In genomic region chr7:73141167-73141566, GRCm38 (mm10) we compare ENCODE assay signal across 10 mouse cellular contexts.
A peak's percentile ranks its signal among the peaks of the same experiment; 100 is the strongest.
DNase-seq lines count a peak whose midpoint lies in the region; ATAC-seq and TF ChIP-seq lines count a peak whose summit lies in the region.
"Had no signal": no experiment of that assay in that cellular context is flagged by ENCODE, and none has a peak within 500 bp of the region (broad histone marks: within the 10 kb centered on the region; RNA-seq: fewer than 3 reads in every experiment).

No protein-coding gene starts in this region.

- H3K9me3 ChIP-seq in kidney, embryonic 14.5 days (ENCODE audit: control insufficient read depth, low read length): no peaks in the 10 kb centered on the region
- no peaks in the 10 kb centered on the region for H3K9me3 ChIP-seq in embryonic facial prominence, embryonic 11.5 days (replicated peaks; ENCODE audit: control insufficient read depth, low read length)
- H3K9me3 ChIP-seq in hindbrain, embryonic 14.5 days (ENCODE audit: control insufficient read depth, low read length): no peaks in the 10 kb centered on the region
- H3K9me3 ChIP-seq in neural tube, embryonic 11.5 days (ENCODE audit: control insufficient read depth, low read length): no peaks in the 10 kb centered on the region
- H3K9me3 ChIP-seq in lung, postnatal 0 days (ENCODE audit: low read length): no peaks in the 10 kb centered on the region
- H3K9me3 ChIP-seq: liver, embryonic 12.5 days had no signal

- no peaks in the 10 kb centered on the region for H3K27me3 ChIP-seq in kidney, embryonic 14.5 days (ENCODE audit: control insufficient read depth, insufficient read depth, low read length)
- H3K27me3 ChIP-seq in embryonic facial prominence, embryonic 11.5 days (ENCODE audit: control insufficient read depth, insufficient read depth, low read length): no peaks in the 10 kb centered on the region
- H3K27me3 ChIP-seq in hindbrain, embryonic 14.5 days (ENCODE audit: control insufficient read depth, insufficient read depth, low read length): no peaks in the 10 kb centered on the region; the same call in 1 of the 2 replicates
- no peaks in the 10 kb centered on the region for H3K27me3 ChIP-seq in neural tube, embryonic 11.5 days (ENCODE audit: control insufficient read depth, insufficient read depth, low read length)
- H3K27me3 ChIP-seq in lung, postnatal 0 days (replicated peaks; ENCODE audit: insufficient read depth, low read length): no peaks in the 10 kb centered on the region

- TF ChIP-seq CTCF in lung, postnatal 0 days (IDR thresholded peaks at IDR 0.05): no peak

- no peak for ATAC-seq in kidney, embryonic 14.5 days (ENCODE audit: low FRiP score, low TSS enrichment)
- peak; percentile 61; the same call in 1 of the 2 replicates for ATAC-seq in embryonic facial prominence, embryonic 11.5 days (replicated peaks; ENCODE audit: insufficient number of reproducible peaks, low FRiP score, low TSS enrichment, low read depth)
- peak; percentile 57; the same call in 1 of the 2 replicates for ATAC-seq in hindbrain, embryonic 14.5 days (ENCODE audit: low FRiP score)
- peak; percentile 84 for ATAC-seq in neural tube, embryonic 11.5 days (ENCODE audit: insufficient read depth, low FRiP score, low TSS enrichment)
- ATAC-seq in megakaryocyte, adult 5-6 weeks (ENCODE audit: poor library complexity, severe bottlenecking): no peak
- ATAC-seq in lung, postnatal 0 days: no peak
- ATAC-seq: liver, embryonic 12.5 days had no signal

- H3K4me3 ChIP-seq in kidney, embryonic 14.5 days (ENCODE audit: low read length): no peak overlapping the region
- H3K4me3 ChIP-seq in embryonic facial prominence, embryonic 11.5 days (ENCODE audit: low read depth, low read length): no peak overlapping the region
- H3K4me3 ChIP-seq in hindbrain, embryonic 14.5 days (replicated peaks; ENCODE audit: low read length): no peak overlapping the region
- H3K4me3 ChIP-seq in neural tube, embryonic 11.5 days (ENCODE audit: low read depth, low read length): no peak overlapping the region
- H3K4me3 ChIP-seq in lung, postnatal 0 days (ENCODE audit: low read depth, low read length): no peak overlapping the region
- H3K4me3 ChIP-seq: liver, embryonic 12.5 days had no signal

- DNase-seq in kidney, postnatal 4 days: peak; percentile 27 to 46
- DNase-seq in embryonic facial prominence, embryonic 11.5 days (ENCODE audit: low spot score): peak; percentile 74
- DNase-seq in hindbrain, embryonic 14.5 days (ENCODE audit: low spot score): no peak
- peak; percentile 65 for DNase-seq in neural tube, embryonic 11.5 days (ENCODE audit: low spot score)
- DNase-seq in thymus, adult 18-20 months: no peak
- DNase-seq in lung, postnatal 0 days (ENCODE audit: low spot score): no peak
- DNase-seq: cerebellum, postnatal 36 days had no signal

- WGBS in kidney, embryonic 14.5 days: 3% methylated on average over 5 of the region's 5 CpGs
- under 1% methylated on average over 5 of the region's 5 CpGs for WGBS in embryonic facial prominence, embryonic 11.5 days
- WGBS in hindbrain, embryonic 14.5 days: 3% methylated on average over 5 of the region's 5 CpGs
- under 1% methylated on average over 5 of the region's 5 CpGs for WGBS in neural tube, embryonic 11.5 days
- 14% methylated on average over 5 of the region's 5 CpGs for WGBS in lung, postnatal 0 days

- TF ChIP-seq EP300 in lung, postnatal 0 days (IDR thresholded peaks at IDR 0.05): no peak

- no peak overlapping the region for H3K4me2 ChIP-seq in kidney, embryonic 14.5 days (replicated peaks; ENCODE audit: low read depth, low read length)
- no peak overlapping the region for H3K4me2 ChIP-seq in embryonic facial prominence, embryonic 11.5 days (ENCODE audit: low read depth, low read length)
- no peak overlapping the region for H3K4me2 ChIP-seq in hindbrain, embryonic 14.5 days (replicated peaks)
- H3K4me2 ChIP-seq in neural tube, embryonic 11.5 days (ENCODE audit: low read depth): no peak overlapping the region
- H3K4me2 ChIP-seq in lung, postnatal 0 days (replicated peaks; ENCODE audit: low read depth, low read length): no peak overlapping the region
- H3K4me2 ChIP-seq: liver, embryonic 12.5 days had no signal

- no peaks in the 10 kb centered on the region for H3K36me3 ChIP-seq in kidney, embryonic 14.5 days (ENCODE audit: control insufficient read depth, insufficient read depth, low read length)
- H3K36me3 ChIP-seq in embryonic facial prominence, embryonic 11.5 days (replicated peaks; ENCODE audit: control insufficient read depth, insufficient read depth, low read depth, low read length): no peaks in the 10 kb centered on the region
- H3K36me3 ChIP-seq in hindbrain, embryonic 14.5 days (replicated peaks; ENCODE audit: control insufficient read depth, insufficient read depth): no peaks in the 10 kb centered on the region
- H3K36me3 ChIP-seq in neural tube, embryonic 11.5 days (ENCODE audit: control insufficient read depth, insufficient read depth, low read length): no peaks in the 10 kb centered on the region
- no peaks in the 10 kb centered on the region for H3K36me3 ChIP-seq in lung, postnatal 0 days (ENCODE audit: insufficient read depth, low read length)
- H3K36me3 ChIP-seq: liver, embryonic 12.5 days had no signal

- H3K4me1 ChIP-seq in kidney, embryonic 14.5 days (ENCODE audit: control insufficient read depth, insufficient read depth, low read length): peaks cover 17% of the 10 kb centered on the region
- no peaks in the 10 kb centered on the region for H3K4me1 ChIP-seq in embryonic facial prominence, embryonic 11.5 days (ENCODE audit: control insufficient read depth, insufficient read depth, low read length)
- peaks cover 21% of the 10 kb centered on the region for H3K4me1 ChIP-seq in hindbrain, embryonic 14.5 days (replicated peaks; ENCODE audit: control insufficient read depth, insufficient read depth, low read length)
- peaks cover 30% of the 10 kb centered on the region for H3K4me1 ChIP-seq in neural tube, embryonic 11.5 days (ENCODE audit: control insufficient read depth, insufficient read depth, low read length)
- no peaks in the 10 kb centered on the region for H3K4me1 ChIP-seq in lung, postnatal 0 days (ENCODE audit: insufficient read depth, low read depth, low read length)
- H3K4me1 ChIP-seq: liver, embryonic 12.5 days had no signal

- H3K27ac ChIP-seq in kidney, embryonic 14.5 days (ENCODE audit: low read depth, low read length): no peak overlapping the region
- H3K27ac ChIP-seq in embryonic facial prominence, embryonic 11.5 days (replicated peaks; ENCODE audit: low read depth, low read length): no peak overlapping the region
- H3K27ac ChIP-seq in hindbrain, embryonic 14.5 days: no peak overlapping the region
- no peak overlapping the region; the same call in 1 of the 2 replicates for H3K27ac ChIP-seq in neural tube, embryonic 11.5 days (ENCODE audit: low read depth, low read length)
- H3K27ac ChIP-seq in lung, postnatal 0 days (ENCODE audit: low read length): no peak overlapping the region
- H3K27ac ChIP-seq: liver, embryonic 12.5 days had no signal

- H3K9ac ChIP-seq in kidney, embryonic 14.5 days (ENCODE audit: low read depth, low read length): no peak overlapping the region
- no peak overlapping the region for H3K9ac ChIP-seq in embryonic facial prominence, embryonic 11.5 days (replicated peaks; ENCODE audit: low read length)
- no peak overlapping the region for H3K9ac ChIP-seq in hindbrain, embryonic 14.5 days
- no peak overlapping the region for H3K9ac ChIP-seq in neural tube, embryonic 11.5 days (ENCODE audit: low read length)
- H3K9ac ChIP-seq in lung, postnatal 0 days (replicated peaks; ENCODE audit: low read depth): no peak overlapping the region
- H3K9ac ChIP-seq: liver, embryonic 12.5 days had no signal

Comparison
In these comparisons a context has a peak if more than half of its experiments do, and no peak if none do; other contexts are left out.
1. DNase-seq: peak in kidney, postnatal 4 days (2 of 2), embryonic facial prominence, embryonic 11.5 days (single experiment) and neural tube, embryonic 11.5 days (single experiment); none in hindbrain, embryonic 14.5 days (single experiment), thymus, adult 18-20 months (0 of 2) and lung, postnatal 0 days (single experiment).
2. ATAC-seq: peak in embryonic facial prominence, embryonic 11.5 days (single experiment), hindbrain, embryonic 14.5 days (single experiment) and neural tube, embryonic 11.5 days (single experiment); none in kidney, embryonic 14.5 days (single experiment), megakaryocyte, adult 5-6 weeks (single experiment) and lung, postnatal 0 days (single experiment).